Mouse (Mus musculus) hindbrain, embryonic 14.5 days (tissue): ENCODE measurements around the gene Cops7b. TPM values are rescaled to one million over a fixed set of nuclear protein-coding genes. Genes with fewer than 3 reads are reported as not detected.

ENCODE experiments used
- ATAC-seq: fragments of 200-750 bp; cut with Nextera tagmentation; 2 replicates; pipeline ENCODE4 v1.8.0; 2017; ENCODE audit warnings: moderate number of reproducible peaks, mild to moderate bottlenecking, moderate TSS enrichment, moderate library complexity; ENCODE audit not compliant: low FRiP score
- DNase-seq: peaks from one replicate; pipeline ENCODE4 v3.0.0-alpha.2; 2015; ENCODE audit warnings: low spot score
- H3K27ac ChIP-seq: fragments of 300-500 bp; sonication (generic); 2 replicates; pipeline ENCODE4 v1.5.1; 2014; ENCODE audit warnings: mild to moderate bottlenecking, moderate library complexity
- H3K27me3 ChIP-seq: fragments of 300-500 bp; sonication (generic); 2 replicates; pipeline ENCODE4 v1.6.1; 2014; ENCODE audit warnings: mild to moderate bottlenecking, low read length, mixed read lengths; ENCODE audit not compliant: control insufficient read depth, insufficient read depth
- H3K36me3 ChIP-seq: fragments of 300-500 bp; sonication (generic); replicated peaks from 2 replicates; pipeline ENCODE4 v1.6.1; 2014; ENCODE audit not compliant: control insufficient read depth, insufficient read depth
- H3K4me1 ChIP-seq: fragments of 300-500 bp; sonication (generic); replicated peaks from 2 replicates; pipeline ENCODE4 v1.6.1; 2014; ENCODE audit warnings: antibody characterized with exemption, low read length, mixed read lengths; ENCODE audit not compliant: control insufficient read depth, insufficient read depth
- H3K4me2 ChIP-seq: fragments of 300-500 bp; sonication (generic); replicated peaks from 2 replicates; pipeline ENCODE4 v1.6.1; 2014; ENCODE audit warnings: mild to moderate bottlenecking, moderate library complexity
- H3K4me3 ChIP-seq: fragments of 300-500 bp; sonication (generic); replicated peaks from 2 replicates; pipeline ENCODE4 v1.5.1; 2014; ENCODE audit warnings: mild to moderate bottlenecking, low read length
- H3K9ac ChIP-seq: fragments of 300-500 bp; sonication (generic); 2 replicates; pipeline ENCODE4 v1.6.1; 2014
- H3K9me3 ChIP-seq: fragments of 300-500 bp; sonication (generic); 2 replicates; pipeline ENCODE4 v1.6.1; 2016; ENCODE audit warnings: low read length; ENCODE audit not compliant: control insufficient read depth
- WGBS: fragments of 180-500 bp; shearing (Covaris S2); extraction: QIAGEN DNeasy Blood & Tissue Kit; methylation state at CpG from one replicate; pipeline ENCODE4 v1.1.7; 2014; 5-methylcytosine and 5-hydroxymethylcytosine counted together
- polyA plus RNA-seq: library from polyadenylated mRNA; unstranded; fragments of >200 nt; fragmentation: Nextera tagmentation; extraction: Ambion mirVana; gene quantifications from 2 replicates; pipeline ENCODE4 v1.2.1, GENCODE M21; 2014

Gene Cops7b
- polyA plus RNA-seq, 1 experiment from 2014 or later, result 50.5 TPM

DNA sequence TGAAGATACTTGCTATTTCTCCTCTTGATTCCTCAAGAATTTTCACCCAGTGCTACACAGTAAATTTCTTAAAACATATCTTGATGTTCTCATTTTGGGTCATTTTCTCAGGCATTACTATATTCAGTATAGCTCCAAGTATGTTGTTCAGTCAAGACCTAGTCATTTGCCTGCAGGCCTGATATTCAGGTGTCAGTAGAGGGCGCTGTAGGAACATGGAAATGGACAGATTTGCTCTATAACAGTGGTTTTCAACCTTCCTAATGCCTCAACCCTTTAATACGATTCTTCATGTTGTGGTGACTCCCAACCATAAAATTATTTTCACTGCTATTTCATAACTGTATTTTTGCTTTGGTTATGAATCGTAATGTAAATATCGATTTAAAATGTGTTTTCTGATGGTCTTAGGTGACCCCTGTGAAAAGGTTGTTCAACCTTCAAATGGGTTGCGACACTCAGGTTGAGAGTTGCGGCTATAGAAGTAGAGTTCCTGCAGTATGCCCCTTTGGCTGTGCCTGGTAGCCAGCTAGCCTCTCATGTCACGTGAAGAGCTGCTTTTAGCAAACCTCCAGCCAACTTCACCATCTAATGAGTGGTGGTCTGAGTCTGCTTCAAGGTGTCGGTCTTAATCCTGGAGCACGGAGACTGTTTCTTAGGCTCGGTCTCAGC is 35.9 kb downstream of the Cops7b start:
- Histone ChIP-seq H3K9me3 (no peaks in the 10 kb centered on the region), H3K9ac (no peak overlapping the region), H3K4me2 (no peak overlapping the region), H3K36me3 (no peaks in the 10 kb centered on the region), H3K4me1 (no peaks in the 10 kb centered on the region), H3K4me3 (no peak overlapping the region), H3K27ac (no peak overlapping the region), H3K27me3 (no peaks in the 10 kb centered on the region)
- DNase-seq, result peak; percentile 94
- peak; percentile 63; the same call in 1 of the 2 replicates for ATAC-seq
- 61% methylated on average over 10 of the region's 10 CpGs for WGBS

DNA sequence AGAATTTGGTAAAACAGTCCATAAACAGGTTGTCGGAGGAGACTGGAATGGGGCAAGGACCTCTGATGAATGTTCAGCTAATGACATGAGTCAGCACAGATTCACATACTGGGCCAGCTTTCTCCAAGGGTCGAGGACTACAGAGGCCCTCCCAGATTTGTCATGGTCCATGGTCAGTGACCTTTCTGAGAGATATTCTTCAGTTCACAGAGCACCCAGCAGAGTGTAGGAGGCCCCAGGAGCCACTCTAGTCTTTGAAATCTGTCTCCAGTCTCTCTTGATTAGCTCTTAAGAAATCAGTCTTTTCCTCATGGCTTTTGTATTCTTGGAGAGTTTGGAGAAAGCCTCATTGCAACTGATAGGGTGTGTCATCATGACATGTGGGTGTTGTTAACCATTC is 39.6 kb downstream of the Cops7b start:
- H3K27me3 ChIP-seq, result no peaks in the 10 kb centered on the region
- H3K4me1 ChIP-seq, result no peaks in the 10 kb centered on the region
- H3K4me2 ChIP-seq, result no peak overlapping the region
- H3K4me3 ChIP-seq, result no peak overlapping the region
- H3K9ac ChIP-seq, result no peak overlapping the region
- DNase-seq (no peak), ATAC-seq (no peak)
- no peak overlapping the region for H3K27ac ChIP-seq
- no peaks in the 10 kb centered on the region for H3K9me3 ChIP-seq
- no peaks in the 10 kb centered on the region for H3K36me3 ChIP-seq
- 47% methylated on average over 2 of the region's 2 CpGs for whole genome bisulfite sequencing

DNA sequence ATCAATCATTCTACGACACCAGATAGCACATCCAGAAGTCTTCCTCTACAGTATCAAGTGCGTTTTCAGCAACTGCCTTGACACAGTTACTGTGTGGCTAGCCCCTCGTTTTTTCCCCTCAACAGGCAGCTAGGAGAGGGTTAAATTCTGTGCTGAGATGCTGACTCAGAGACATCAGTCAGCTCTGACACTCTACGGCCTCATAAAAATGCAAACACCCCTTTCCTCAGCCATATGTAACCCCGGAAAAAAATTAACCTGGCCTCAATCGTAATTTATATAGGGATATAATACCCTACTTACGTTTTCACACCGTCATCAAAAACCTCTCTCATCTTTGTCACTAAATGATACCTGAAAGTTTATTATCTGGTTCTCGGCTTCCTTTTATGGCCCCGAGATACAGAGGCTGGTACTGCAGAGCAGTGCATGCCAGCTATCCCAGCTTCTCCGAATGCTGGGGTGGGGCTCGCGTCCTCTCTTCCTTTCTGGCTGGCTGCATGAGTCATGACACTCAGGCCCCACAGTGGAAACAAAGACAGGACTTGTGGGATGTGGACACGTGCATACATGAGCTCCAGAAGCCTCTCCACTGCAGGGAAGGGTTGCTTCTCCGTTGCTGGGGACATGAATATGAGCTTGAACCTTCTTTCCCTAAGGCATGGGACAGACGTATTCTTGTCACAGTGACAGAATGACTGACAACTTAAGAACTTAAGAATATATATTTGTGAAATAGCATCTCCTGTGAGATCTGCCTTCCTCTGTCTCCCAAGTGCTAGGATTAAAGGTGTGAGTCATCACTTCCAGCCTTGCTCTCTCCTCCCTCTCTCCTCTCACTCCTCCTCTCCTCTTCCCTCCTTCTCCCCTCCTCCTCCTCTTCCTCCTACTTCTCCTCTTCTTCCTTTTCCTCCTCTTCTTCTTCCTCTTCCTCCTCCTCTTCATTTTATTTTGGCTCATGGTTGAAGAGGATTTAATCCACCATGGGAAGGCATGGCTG is 40.6 kb downstream of the Cops7b start:
- Histone ChIP-seq H3K4me3 (no peak overlapping the region), H3K9me3 (no peaks in the 10 kb centered on the region), H3K4me2 (no peak overlapping the region), H3K4me1 (no peaks in the 10 kb centered on the region), H3K9ac (no peak overlapping the region), H3K27me3 (no peaks in the 10 kb centered on the region), H3K27ac (no peak overlapping the region), H3K36me3 (no peaks in the 10 kb centered on the region)
- 63% methylated on average over 16 of the region's 16 CpGs for WGBS
- no peak for ATAC-seq
- DNase-seq, result no peak

DNA sequence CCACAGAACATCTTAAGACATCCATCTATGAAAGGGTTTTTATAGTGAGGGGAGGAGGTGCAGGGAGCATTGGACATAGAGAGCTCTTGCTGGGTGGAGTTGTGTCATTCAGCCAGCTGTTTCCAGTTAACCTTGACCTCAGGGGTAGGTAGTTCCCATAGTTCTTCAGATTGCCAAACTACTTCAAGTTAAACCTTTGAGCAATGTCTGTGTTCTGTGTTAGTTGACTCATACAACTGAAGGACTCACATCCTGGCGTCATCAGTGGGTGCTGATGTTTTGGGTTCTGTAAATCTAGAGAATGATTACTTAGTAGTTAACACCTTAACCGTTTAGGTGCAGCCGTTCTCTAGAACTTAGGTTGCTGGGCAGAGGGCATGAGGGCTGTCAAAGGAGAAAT is 45.6 kb downstream of the Cops7b start:
- DNase-seq, result no peak
- no peak for ATAC-seq
- H3K4me1 ChIP-seq, result no peaks in the 10 kb centered on the region
- no peak overlapping the region for H3K4me3 ChIP-seq
- H3K36me3 ChIP-seq, result no peaks in the 10 kb centered on the region
- H3K4me2 ChIP-seq, result no peak overlapping the region
- no peak overlapping the region for H3K27ac ChIP-seq
- H3K9me3 ChIP-seq, result no peaks in the 10 kb centered on the region
- H3K9ac ChIP-seq, result no peak overlapping the region
- 87% methylated on average over 3 of the region's 3 CpGs for WGBS
- no peaks in the 10 kb centered on the region for H3K27me3 ChIP-seq

DNA sequence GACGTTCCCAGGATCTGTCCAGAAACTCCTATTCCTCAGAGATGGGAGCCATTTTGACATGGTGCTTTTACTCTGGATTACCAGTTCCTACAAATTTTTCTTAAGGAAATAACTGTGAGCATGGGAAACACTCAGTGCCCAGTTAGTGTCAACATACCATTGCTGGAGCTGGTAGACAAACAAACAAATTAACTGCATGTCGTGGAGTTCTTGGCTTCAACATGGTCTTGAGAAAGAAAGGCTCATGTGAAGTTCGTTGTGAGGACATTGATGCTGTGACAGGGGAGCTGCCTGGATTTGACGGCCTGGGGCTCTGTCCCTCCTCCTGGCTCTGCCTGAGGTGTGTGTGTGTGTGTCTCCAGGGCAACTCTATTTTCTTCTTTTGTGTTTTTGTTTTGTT is 47.2 kb downstream of the Cops7b start:
- ATAC-seq (no peak), DNase-seq (no peak)
- H3K9ac ChIP-seq, result no peak overlapping the region
- H3K4me3 ChIP-seq, result no peak overlapping the region
- H3K9me3 ChIP-seq, result no peaks in the 10 kb centered on the region
- H3K27ac ChIP-seq, result no peak overlapping the region
- WGBS, result 52% methylated on average over 4 of the region's 4 CpGs
- H3K27me3 ChIP-seq, result no peaks in the 10 kb centered on the region
- H3K4me1 ChIP-seq, result 0 out of 2 replicates have a peak, but pooled peaks cover 4% of the 10 kb centered on the region
- no peak overlapping the region for H3K4me2 ChIP-seq
- H3K36me3 ChIP-seq, result no peaks in the 10 kb centered on the region

DNA sequence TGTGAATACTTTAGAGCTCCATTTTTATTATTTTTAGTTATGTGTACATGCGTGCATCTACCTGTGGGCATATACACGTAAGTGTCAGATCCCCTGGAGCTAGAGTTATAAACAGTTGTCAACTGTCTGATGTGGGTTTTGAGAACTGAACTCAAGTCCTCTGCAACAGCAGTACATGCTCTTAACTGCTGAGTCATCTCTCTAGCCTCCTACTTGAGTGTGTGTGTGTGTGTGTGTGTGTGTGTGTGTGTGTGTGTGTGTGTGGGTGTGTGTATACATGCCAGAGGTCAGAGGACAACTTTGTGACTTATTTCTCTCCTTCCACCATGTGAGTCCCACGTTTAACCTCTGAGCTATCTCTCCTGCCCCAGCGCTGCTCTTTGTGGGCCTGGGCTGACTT is 47.8 kb downstream of the Cops7b start:
- H3K4me1 ChIP-seq, result 0 out of 2 replicates have a peak, but pooled peaks cover 4% of the 10 kb centered on the region
- H3K4me2 ChIP-seq, result no peak overlapping the region
- H3K27ac ChIP-seq, result no peak overlapping the region
- DNase-seq (no peak), ATAC-seq (no peak)
- no peaks in the 10 kb centered on the region for H3K27me3 ChIP-seq
- no peaks in the 10 kb centered on the region for H3K9me3 ChIP-seq
- WGBS, result 86% methylated on average over 4 of the region's 4 CpGs
- no peak overlapping the region for H3K4me3 ChIP-seq
- no peak overlapping the region for H3K9ac ChIP-seq
- H3K36me3 ChIP-seq, result no peaks in the 10 kb centered on the region

DNA sequence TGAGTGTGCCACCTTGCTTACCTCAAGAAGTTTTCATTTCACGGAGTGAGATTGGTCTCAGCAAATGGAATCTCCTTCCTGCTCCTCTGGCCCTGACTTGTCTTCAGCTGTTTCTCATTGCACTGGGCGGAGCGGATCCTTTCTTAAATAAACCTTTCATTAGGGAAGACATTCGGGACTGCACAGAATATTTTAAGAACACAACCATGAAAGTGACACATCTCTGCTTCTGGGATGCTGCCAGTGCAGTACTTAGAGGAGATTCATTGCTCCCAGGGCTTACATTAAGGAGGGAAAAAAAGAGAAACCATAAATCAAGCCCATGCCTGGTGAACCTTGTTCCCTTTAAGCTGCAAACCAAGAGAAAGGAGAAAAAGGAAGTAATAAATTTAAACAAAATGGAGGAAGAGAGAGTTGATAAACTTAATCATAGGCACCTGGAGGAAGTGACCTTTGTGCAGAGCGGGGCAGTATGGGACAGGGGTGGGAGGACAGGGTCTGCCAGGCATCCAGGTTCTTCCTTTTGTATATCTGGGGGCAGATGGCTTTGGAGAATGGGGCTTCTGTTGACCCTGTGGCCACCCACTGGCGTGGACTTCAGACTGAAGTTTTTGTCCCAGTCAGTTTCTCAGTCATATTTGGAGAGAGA is 50.2 kb downstream of the Cops7b start:
- H3K4me1 ChIP-seq, result 0 out of 2 replicates have a peak, but pooled peaks cover 4% of the 10 kb centered on the region
- H3K27me3 ChIP-seq, result no peaks in the 10 kb centered on the region
- WGBS, result 67% methylated on average over 6 of the region's 6 CpGs
- no peak overlapping the region for H3K9ac ChIP-seq
- H3K9me3 ChIP-seq, result no peaks in the 10 kb centered on the region
- no peak overlapping the region for H3K4me3 ChIP-seq
- H3K27ac ChIP-seq, result peak overlapping the region; percentile 14; the same call in 1 of the 2 replicates
- ATAC-seq, result no peak
- H3K36me3 ChIP-seq, result no peaks in the 10 kb centered on the region
- no peak overlapping the region for H3K4me2 ChIP-seq
- no peak for DNase-seq

DNA sequence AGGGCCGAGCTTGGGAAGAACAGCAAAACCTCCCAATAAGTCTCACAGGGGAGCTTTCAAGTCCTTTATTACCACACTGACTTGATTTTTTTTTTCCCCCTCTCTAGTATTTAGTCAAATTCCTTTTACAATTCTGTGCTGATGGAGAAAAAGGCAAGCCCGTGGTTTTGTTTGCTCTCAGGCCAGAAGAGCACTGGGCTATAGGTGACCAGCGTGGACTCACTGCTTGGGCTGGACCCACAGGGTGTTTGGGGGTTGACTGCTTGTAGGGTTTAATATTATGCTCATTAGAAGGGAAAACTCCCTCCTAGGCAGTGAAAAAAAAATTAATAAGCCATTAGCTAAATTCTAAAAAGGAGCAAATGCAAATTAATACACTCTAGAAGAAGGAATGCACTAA is 50.7 kb downstream of the Cops7b start:
- H3K9ac ChIP-seq, result no peak overlapping the region
- DNase-seq (no peak), ATAC-seq (no peak)
- 50% methylated on average over 3 of the region's 3 CpGs for WGBS
- peak overlapping the region; percentile 14; the same call in 1 of the 2 replicates for H3K27ac ChIP-seq
- H3K9me3 ChIP-seq, result no peaks in the 10 kb centered on the region
- H3K4me3 ChIP-seq, result no peak overlapping the region
- H3K4me2 ChIP-seq, result no peak overlapping the region
- H3K4me1 ChIP-seq, result 0 out of 2 replicates have a peak, but pooled peaks cover 4% of the 10 kb centered on the region
- no peaks in the 10 kb centered on the region for H3K27me3 ChIP-seq
- H3K36me3 ChIP-seq, result no peaks in the 10 kb centered on the region
